Mouse (Mus musculus): ENCODE measurements around the gene Dcaf6.

Dcaf6 gene

DNA sequence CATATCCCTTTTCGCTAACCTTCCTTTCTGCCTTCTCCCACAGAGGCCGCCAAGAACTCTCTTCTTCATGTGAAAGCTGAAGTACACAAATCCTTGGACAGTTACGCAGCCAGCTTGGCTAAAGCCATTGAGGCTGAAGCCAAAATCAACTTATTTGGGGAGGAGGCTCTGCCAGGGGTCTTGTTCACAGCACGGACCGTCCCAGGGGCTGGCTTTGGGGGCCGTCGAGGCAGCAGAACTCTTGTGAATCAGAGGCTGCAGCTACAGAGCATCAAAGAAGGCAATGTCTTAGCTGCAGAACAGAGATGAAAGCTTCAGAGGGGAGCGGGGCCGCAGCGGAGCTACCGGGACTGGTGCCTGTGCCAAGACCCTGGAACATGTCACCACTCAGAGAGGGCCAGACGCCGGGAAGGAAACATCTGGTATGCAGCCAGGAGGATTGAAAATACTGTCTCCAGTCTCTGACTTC is 138.8 kb downstream of the Dcaf6 start:
- CTCF ChIA-PET = interaction anchor here (0.8 to 0.9 kb wide), 2 partner anchors 159 to 219 kb away, joined by 3 read pairs; no protein-coding TSS in a partner anchor

DNA sequence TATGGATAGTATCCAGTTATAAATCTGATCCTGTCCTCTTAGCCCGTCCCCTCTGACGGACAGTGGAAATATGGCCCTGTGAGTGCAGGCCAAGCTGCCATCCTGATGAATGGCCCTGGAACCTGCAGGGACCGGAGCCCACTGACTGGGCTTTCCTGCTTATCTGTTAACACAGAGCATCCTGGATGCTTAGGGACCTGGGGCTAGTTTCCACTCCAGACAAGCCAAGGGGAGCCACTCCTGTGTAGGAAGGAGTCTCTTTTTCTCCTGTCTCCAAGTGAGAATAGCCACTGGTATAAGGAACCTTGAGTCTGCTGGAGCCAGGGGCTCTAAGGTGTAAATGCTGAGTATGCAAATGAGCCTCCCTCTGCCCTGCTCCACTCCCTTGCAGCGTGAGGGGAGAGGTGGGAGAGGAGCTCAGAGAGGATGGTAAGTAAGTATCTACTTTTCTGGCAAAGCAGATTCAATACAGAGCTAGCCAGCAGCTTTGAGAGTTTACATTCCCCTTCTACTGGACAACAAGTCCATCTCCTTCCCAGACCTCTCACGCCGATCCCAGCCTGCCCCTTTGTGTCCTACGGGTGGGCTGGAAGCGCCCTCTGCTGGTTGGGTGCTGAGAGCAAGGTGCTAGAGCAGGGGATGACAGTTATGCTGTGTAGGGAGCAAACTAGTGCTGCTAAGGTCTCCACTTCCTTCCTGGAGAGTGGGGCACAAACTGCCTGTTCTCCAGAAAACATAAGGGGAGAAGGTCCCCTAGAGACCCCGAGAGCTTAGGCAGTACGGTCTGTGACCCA is 139.9 kb downstream of the Dcaf6 start:
- CTCF ChIA-PET = interaction anchor here (0.9 kb wide), 1 partner anchor 161 kb away, joined by 3 read pairs; no protein-coding TSS in a partner anchor

DNA sequence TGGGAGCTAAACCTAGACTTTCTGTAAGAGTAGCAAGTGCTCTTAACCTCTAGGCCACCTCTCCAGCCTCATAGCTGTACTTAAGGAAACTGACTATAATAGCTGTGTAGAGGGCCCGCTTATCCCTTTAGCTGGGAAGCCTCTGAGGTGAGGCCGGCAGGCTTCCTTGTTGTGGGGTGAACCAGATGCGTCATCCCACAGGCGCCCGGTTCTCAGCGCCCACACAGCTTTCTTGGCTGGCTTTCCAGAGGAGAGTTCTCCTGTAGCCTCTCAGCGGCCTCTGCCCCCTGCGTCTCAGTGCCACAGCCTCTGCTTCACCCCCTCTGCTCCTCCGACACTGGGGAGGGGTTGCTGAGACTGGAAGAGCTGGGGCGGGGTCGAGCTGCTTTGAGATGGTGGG is 143.9 kb downstream of the Dcaf6 start:
- CTCF ChIA-PET = no interaction called here

GRCm38 (mm10) chr1:165308180-165308579 is 152.1 kb downstream of the Dcaf6 start:
- CTCF ChIA-PET = no interaction called here

DNA sequence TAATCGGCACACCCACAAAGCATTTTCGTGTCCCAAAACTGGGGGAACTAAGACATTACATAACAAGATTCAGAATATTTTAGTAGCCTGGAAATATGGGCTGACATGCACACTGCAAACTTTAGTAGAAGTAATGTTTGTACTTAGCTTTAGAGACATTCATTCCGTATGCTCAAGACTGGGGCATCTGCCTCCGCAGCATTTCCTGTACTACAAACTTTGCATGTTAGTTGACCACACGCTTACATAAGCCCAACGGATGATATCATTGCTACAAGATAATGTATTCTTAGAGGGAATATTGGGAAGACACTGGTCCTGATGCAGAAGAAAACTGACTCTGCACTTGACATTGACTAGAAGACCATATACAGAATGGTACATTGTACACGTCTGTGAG is 155.9 kb downstream of the Dcaf6 start:
- CTCF ChIA-PET = no interaction called here

DNA sequence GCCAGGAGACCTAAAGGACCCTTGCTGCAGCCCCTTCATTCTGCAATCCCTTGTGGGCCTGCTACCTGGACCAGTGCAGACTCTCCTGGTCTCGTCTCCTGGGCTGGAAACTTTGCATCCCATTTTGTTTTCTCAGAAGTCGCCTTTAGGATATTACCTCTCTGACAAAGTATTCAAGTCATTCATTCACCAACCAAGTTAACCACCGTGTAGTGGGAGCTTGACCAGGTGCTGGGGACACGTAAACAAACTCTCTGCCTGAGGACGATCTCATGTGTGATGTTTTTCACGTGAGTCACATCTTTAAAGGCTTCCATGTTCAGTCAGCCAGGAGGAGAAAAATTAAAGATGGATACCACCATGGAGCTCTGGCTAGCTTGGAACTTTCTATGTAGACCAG is 157.1 kb downstream of the Dcaf6 start:
- CTCF ChIA-PET = no interaction called here

DNA sequence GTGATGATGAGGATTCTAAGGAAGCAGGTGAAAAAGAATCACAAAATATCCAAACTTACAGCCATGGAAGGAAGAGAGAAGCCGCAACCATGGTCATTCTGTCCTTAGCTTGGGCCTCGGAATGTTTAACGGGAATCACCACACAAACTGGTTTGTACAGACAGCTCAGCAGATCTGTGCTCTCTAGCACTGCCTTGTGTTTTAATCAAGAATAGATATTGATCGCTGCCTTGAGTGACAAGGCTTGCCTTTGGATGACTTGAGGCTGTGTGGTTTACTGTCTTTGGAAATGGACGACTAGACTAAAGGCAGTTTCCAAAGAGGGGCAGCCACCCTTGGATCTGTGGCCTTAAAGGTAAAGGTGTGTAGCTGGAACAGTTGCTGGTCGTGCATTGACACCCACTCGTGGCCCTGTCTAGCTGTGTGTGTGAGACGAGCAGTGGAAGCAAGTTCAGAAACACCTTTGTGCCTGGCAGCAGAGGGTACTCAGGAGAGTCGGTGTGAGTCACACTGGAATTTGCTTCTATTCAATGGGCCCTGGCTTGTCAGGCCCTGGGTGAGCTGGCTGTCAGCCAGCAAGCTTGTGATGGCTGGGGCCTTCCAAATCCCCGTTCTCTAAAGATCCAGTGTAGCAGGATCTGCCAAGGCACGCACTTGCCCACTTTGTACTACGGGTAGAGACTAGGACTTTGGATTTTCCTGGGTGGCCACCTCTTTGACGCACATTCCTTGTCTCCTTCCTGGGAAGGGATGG is 157.6 kb downstream of the Dcaf6 start:
- CTCF ChIA-PET = no interaction called here

DNA sequence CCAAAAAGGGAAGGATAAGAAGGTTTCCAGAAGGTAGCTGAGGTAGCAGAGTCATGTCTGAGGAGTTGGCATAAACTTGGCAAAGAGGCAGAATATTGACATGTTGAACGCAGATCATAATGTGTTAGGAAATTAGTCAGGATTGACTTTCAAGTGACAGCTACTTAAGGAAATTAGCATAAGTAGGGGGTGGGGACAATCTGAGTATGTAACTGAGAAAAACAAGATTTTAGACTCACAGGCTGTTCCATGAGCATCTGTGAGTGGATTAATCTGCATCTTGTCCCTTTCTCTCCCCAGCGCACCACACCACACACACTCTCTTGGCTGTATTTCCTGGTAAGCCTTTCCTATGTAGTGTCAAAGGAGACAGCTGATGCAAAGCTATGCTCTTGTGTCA is 158.7 kb downstream of the Dcaf6 start:
- CTCF ChIA-PET = no interaction called here

DNA sequence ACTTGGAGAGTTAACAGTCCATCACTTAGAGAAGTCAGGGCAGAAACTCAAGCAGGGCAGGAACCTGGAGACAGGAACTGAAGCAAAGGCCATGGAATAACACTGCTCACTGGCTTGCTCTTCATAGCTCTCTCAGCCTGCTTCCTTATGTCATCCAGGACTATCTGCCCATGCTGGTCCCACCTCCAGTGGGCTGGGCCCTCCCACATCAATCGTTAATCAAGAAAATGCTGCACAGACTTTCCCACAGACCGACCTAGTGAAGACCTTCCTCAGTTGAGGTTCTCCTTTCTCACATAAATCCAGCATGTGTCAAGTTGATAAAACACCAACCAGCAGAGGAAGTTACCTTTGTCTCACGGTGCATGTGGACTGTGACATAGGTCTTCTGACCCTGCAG is 159.2 kb downstream of the Dcaf6 start:
- CTCF ChIA-PET = no interaction called here

GRCm38 (mm10) chr1:165295489-165295888 is 164.8 kb downstream of the Dcaf6 start, which contains the start of gene Gpr161:
Gene Gpr161 (plus strand): TSS chr1:165295789.
- CTCF ChIA-PET = no interaction called here

DNA sequence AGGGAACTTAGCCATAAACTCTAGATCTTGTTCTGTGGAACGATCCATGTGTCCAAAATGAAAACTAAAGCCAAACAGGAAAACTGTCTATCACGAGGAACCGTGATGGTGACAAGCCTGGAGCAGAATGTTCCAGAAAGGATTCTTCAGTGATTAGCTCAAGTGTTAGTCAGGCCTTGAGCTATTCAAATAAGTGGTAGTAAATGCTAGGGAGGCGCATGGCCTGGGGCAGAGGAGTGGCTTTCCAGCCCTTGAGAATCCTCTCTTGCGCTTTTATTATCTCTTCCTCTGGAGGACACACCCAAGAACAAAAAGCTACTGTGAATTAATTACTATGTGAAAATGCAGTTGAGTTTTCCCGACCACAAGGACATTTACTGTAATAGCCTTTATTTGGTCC is 168.7 kb downstream of the Dcaf6 start:
- CTCF ChIA-PET = no interaction called here

GRCm38 (mm10) chr1:165289831-165290230 is 170.4 kb downstream of the Dcaf6 start:
- CTCF ChIA-PET = no interaction called here

DNA sequence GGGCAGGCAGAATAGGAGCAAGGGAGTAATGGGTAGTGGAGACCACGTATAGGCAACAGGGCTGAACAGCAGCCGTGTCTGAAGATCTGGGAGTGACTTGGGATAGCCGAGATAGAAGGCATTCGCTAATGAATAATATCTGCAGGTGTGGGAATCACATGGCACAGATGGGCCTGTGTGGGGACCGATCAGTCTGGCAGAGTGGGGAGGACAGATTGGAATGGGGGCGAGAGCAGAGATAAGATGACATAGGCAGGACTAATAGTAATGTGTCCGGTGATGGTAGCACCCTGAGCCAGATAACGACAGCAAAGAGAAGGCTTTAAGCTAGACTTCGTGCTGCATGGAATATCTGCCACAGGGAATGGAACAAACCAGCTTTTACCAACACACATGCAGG is 172.1 kb downstream of the Dcaf6 start:
- CTCF ChIA-PET = no interaction called here

- CTCF ChIA-PET = no interaction called here
Observed at GRCm38 (mm10) chr1:165284096-165284495, 176.2 kb downstream of the Dcaf6 start.

- CTCF ChIA-PET = no interaction called here
Observed at GRCm38 (mm10) chr1:165282967-165283345, 177.3 kb downstream of the Dcaf6 start.

- CTCF ChIA-PET = no interaction called here
Observed at GRCm38 (mm10) chr1:165282222-165282966, 177.9 kb downstream of the Dcaf6 start.

GRCm38 (mm10) chr1:165281351-165282221 is 178.7 kb downstream of the Dcaf6 start:
- CTCF ChIA-PET = no interaction called here

GRCm38 (mm10) chr1:165280741-165281140 is 179.5 kb downstream of the Dcaf6 start:
- CTCF ChIA-PET = no interaction called here
